ENCODE assay signal across 8 mouse cellular contexts in genomic region chr5:130320485-130320884, GRCm38 (mm10). TPM values are rescaled to one million over a fixed set of nuclear protein-coding genes. Genes with fewer than 3 reads are reported as not detected.
DNase-seq lines count a peak whose midpoint lies in the region; ATAC-seq and TF ChIP-seq lines count a peak whose summit lies in the region.

No protein-coding gene starts in this region.

- peak; percentile 31; the same call in 1 of the 2 replicates for ATAC-seq in liver, embryonic 11.5 days (replicated peaks; ENCODE audit: low FRiP score)
- no peak for ATAC-seq in monocyte, adult 5-6 weeks (replicated peaks; ENCODE audit: insufficient number of reproducible peaks, low FRiP score, low TSS enrichment, poor library complexity, severe bottlenecking)

- H3K27ac ChIP-seq in layer of hippocampus, adult 2 months, result no peak overlapping the region
- no peak overlapping the region for H3K27ac ChIP-seq in embryonic facial prominence, embryonic 10.5 days (replicated peaks)
- H3K27ac ChIP-seq in liver, embryonic 11.5 days (ENCODE audit: low read depth, low read length), result no peak overlapping the region

- peaks cover 3% of the 10 kb centered on the region; the same call in 1 of the 2 replicates for H3K9me3 ChIP-seq in embryonic facial prominence, embryonic 10.5 days
- H3K9me3 ChIP-seq in liver, embryonic 11.5 days (ENCODE audit: control insufficient read depth, low read length), result 0 out of 2 replicates have a peak, but pooled peaks cover 3% of the 10 kb centered on the region

- H3K4me1 ChIP-seq in embryonic facial prominence, embryonic 10.5 days, result 0 out of 2 replicates have a peak, but pooled peaks cover 2% of the 10 kb centered on the region
- H3K4me1 ChIP-seq in liver, embryonic 11.5 days (replicated peaks; ENCODE audit: control insufficient read depth, insufficient read depth, low read length), result no peaks in the 10 kb centered on the region

- H3K4me2 ChIP-seq in liver, embryonic 11.5 days, result no peak overlapping the region

- no peak overlapping the region for H3K9ac ChIP-seq in liver, embryonic 11.5 days (ENCODE audit: low read depth, low read length)

- no peaks in the 10 kb centered on the region for H3K27me3 ChIP-seq in embryonic facial prominence, embryonic 10.5 days (replicated peaks; ENCODE audit: low read depth, poor library complexity, severe bottlenecking)
- no peaks in the 10 kb centered on the region for H3K27me3 ChIP-seq in liver, embryonic 11.5 days (replicated peaks; ENCODE audit: control insufficient read depth, insufficient read depth, low read length)

- no peak overlapping the region for H3K4me3 ChIP-seq in layer of hippocampus, adult 2 months
- no peak overlapping the region for H3K4me3 ChIP-seq in embryonic facial prominence, embryonic 10.5 days
- no peak overlapping the region for H3K4me3 ChIP-seq in liver, embryonic 11.5 days (ENCODE audit: low read depth, low read length)

- peaks cover 53% of the 10 kb centered on the region for H3K36me3 ChIP-seq in embryonic facial prominence, embryonic 10.5 days (replicated peaks)
- H3K36me3 ChIP-seq in liver, embryonic 11.5 days (ENCODE audit: control insufficient read depth, insufficient read depth, low read length), result peaks cover 8% of the 10 kb centered on the region

- peak; percentile 78 for TF ChIP-seq CTCF in layer of hippocampus, adult 2 months (conservative IDR thresholded peaks at IDR 0.05)

- peak; percentile 4 to 27 for DNase-seq in layer of hippocampus, adult 2 months (ENCODE audit: low spot score in 2 of 2)
- DNase-seq in layer of hippocampus, postnatal 25 days (ENCODE audit: extremely low spot score in 1 of 2, low spot score in 1 of 2), result no peak
- peak; percentile 77 for DNase-seq in adrenal gland, postnatal 14 days
- DNase-seq in embryonic facial prominence, embryonic 10.5 days (ENCODE audit: low spot score), result peak; percentile 15
- no peak for DNase-seq in liver, embryonic 11.5 days (ENCODE audit: low spot score)
- no peak for DNase-seq in spleen, adult 18-20 months
- no peak for DNase-seq in right cerebral cortex, postnatal 14 days

- WGBS in embryonic facial prominence, embryonic 10.5 days, result 78% methylated on average over 3 of the region's 3 CpGs
- WGBS in liver, embryonic 11.5 days, result 71% methylated on average over 3 of the region's 3 CpGs

RNA-seq across cellular contexts. Expression of gene Caln1, which starts 48.8 kb away (rescaled TPM):
- total RNA-seq in layer of hippocampus, adult 2 months (2021), result 100 to 1,000 TPM; 129 to 132 TPM
- total RNA-seq in layer of hippocampus, postnatal 25 days (2021), result 100 to 1,000 TPM; 140 to 151 TPM
- 29.7 and 35.2 TPM in 2 replicates for total RNA-seq in adrenal gland, postnatal 14 days (2021)
- 0.27 and 0.89 TPM in 2 replicates for polyA plus RNA-seq in embryonic facial prominence, embryonic 10.5 days (2016; fragmentation: Nextera tagmentation; extraction: Ambion mirVana)
- polyA plus RNA-seq in liver, embryonic 11.5 days (2014; fragmentation: Nextera tagmentation; extraction: Ambion mirVana), result not detected in 2 replicates
- not detected in 3 replicates for total RNA-seq in monocyte, adult 5-6 weeks (2017)

Comparison
In these comparisons a context has a peak if more than half of its experiments do, and no peak if none do; other contexts are left out.
1. DNase-seq: peak in layer of hippocampus, adult 2 months (2 of 2), adrenal gland, postnatal 14 days (single experiment) and embryonic facial prominence, embryonic 10.5 days (single experiment); none in layer of hippocampus, postnatal 25 days (0 of 2), liver, embryonic 11.5 days (single experiment), spleen, adult 18-20 months (0 of 2) and right cerebral cortex, postnatal 14 days (single experiment).
2. RNA of gene Caln1, which starts 48.8 kb away (total RNA-seq): 140 to 151 TPM in layer of hippocampus, postnatal 25 days, 129 to 132 TPM in layer of hippocampus, adult 2 months and 29.7 to 35.2 TPM in adrenal gland, postnatal 14 days; not detected in monocyte, adult 5-6 weeks; every median in the first group is over 10 times any median in the second.